Mouse (Mus musculus): ENCODE results near the gene Epn1. TPM values are rescaled to one million over a fixed set of nuclear protein-coding genes. Genes with fewer than 3 reads are reported as not detected.

Gene Epn1
- total and polyA plus RNA-seq, 3 experiments, result 75.5 to 147 TPM; not detected in 1

DNA sequence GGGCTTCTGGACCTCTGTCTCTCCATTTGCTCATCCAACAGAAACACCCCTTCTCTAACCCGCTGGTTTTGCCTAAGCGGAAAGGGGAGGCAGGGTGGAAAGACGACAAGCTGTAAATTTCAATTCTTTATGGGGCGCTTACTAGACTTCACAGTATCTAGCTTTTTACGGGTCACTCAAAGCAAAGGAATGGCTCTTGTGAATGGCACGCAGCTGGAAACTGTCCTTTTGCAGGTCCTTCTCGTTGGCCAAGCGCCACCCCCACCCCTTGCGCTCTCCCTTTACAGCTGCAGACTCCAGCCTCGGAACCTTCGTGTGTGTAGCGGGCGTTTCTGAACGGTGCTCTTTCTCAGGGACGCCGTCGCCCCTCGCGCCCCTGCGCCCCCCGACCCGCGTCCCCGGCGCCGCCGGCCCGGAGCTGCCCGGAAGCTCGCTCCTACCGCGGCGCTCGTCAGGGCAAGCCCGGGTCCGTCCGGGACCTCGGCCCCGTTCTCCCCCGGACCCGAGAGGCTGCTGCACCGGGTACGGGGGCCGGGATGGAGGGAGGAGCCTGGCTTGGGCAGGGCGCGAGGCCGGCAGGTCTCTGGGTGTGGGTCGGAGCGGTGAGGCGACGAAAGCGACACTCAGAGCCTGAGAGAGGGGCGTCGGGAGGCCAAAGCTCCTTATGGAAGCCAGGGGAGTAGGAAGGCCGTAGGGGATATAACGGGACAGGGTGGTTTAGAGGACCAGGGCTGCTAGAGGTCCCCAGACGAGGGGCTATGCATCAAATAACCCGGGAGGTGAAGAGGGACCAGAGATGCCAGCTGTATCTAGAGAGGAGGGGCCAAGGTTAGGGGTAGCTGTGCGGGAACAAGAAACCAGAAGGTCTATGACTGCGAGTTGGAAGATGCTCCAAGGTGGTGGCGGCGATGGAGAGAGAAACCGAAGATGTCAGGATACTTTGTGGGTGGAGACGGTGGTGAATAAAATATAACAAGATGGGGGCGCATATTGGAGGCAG is 28.5 kb upstream of the Epn1 start, which contains the start of gene Zfp580:
Gene Zfp580, plus strand, starts transcription at position 346 of the 1,000 bp plus-strand sequence.
- Histone ChIP-seq H3K4me1 (ENCODE audit: control insufficient read depth in 1 of 2, insufficient read depth in 2 of 2, low read length in 2 of 2) (no peaks in the 10 kb centered on the region), H3K36me3 (ENCODE audit: control insufficient read depth in 1 of 2, insufficient read depth in 2 of 2, low read length in 2 of 2) (no peaks in the 10 kb centered on the region)
- DNase-seq (ENCODE audit: low read depth, low spot score), result peak; percentile 76

DNA sequence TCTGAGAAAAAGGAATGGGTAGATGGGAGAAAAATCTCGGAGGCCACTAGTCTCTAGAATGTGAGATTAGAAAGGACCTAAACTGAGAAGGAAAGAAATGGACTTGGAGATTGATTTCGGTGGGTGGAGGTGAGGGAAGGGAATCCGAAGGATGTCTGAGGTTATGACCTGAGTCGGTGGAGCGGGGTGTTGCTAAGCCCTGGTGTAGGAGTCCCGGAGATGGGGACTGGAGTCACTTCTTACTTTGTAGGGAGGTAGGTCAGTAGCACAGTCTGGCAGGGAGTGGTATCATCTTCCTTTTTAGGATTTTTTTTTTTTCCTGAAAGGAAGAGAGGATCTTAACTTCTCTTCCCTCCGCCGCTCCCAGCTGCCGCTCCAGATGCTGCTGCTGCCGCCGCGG is 27.6 kb upstream of the Epn1 start:
- H3K27ac ChIP-seq (ENCODE audit: control insufficient read depth, low read depth, low read length), result no peak overlapping the region
- H3K4me3 ChIP-seq (ENCODE audit: control insufficient read depth in 1 of 2, insufficient read depth in 1 of 2, low read depth in 2 of 2, low read length in 2 of 2), result no peak overlapping the region
- no peaks in the 10 kb centered on the region for H3K79me2 ChIP-seq (ENCODE audit: control insufficient read depth, insufficient read depth, low read length, poor library complexity)
- no peaks in the 10 kb centered on the region for H3K36me3 ChIP-seq (ENCODE audit: control insufficient read depth in 1 of 2, insufficient read depth in 2 of 2, low read length in 2 of 2)
- DNase-seq (ENCODE audit: low read depth, low spot score), result no peak
- TF ChIP-seq CHD1 (IDR thresholded peaks at IDR 0.05; ENCODE audit: low read depth, low read length) (no peak), CHD2 (IDR thresholded peaks at IDR 0.05; ENCODE audit: low read length) (no peak), ZKSCAN1 (IDR thresholded peaks at IDR 0.05; ENCODE audit: low read depth, low read length) (no peak), ZC3H11A (IDR thresholded peaks at IDR 0.05; ENCODE audit: low read depth, low read length) (no peak), MAZ (IDR thresholded peaks at IDR 0.05; ENCODE audit: low read depth, low read length) (no peak)
- H3K4me1 ChIP-seq (ENCODE audit: control insufficient read depth in 1 of 2, insufficient read depth in 2 of 2, low read length in 2 of 2), result no peaks in the 10 kb centered on the region
- no peak overlapping the region; the same call in 1 of the 2 replicates for H3K9ac ChIP-seq (ENCODE audit: control insufficient read depth, low read depth, low read length, poor library complexity, severe bottlenecking)
- H3K27me3 ChIP-seq (ENCODE audit: control insufficient read depth in 1 of 2, insufficient read depth in 2 of 2, low read length in 2 of 2), result no peaks in the 10 kb centered on the region
- H3K9me3 ChIP-seq (replicated peaks; ENCODE audit: insufficient read depth, low read length), result no peaks in the 10 kb centered on the region

More for the DNA sequence above, 28.5 kb upstream of the Epn1 start, which contains the start of gene Zfp580:
- Histone ChIP-seq H3K27ac (ENCODE audit: control insufficient read depth, low read depth, low read length) (peak within 1 kb of the TSS; percentile 34), H3K9ac (ENCODE audit: control insufficient read depth, low read depth, low read length, poor library complexity, severe bottlenecking) (peak within 1 kb of the TSS; percentile 78), H3K4me3 (ENCODE audit: control insufficient read depth in 1 of 2, insufficient read depth in 1 of 2, low read depth in 2 of 2, low read length in 2 of 2) (peak within 1 kb of the TSS; percentile 75 to 79), H3K9me3 (replicated peaks; ENCODE audit: insufficient read depth, low read length) (no peaks in the 10 kb centered on the region), H3K79me2 (ENCODE audit: control insufficient read depth, insufficient read depth, low read length, poor library complexity) (no peaks in the 10 kb centered on the region), H3K27me3 (ENCODE audit: control insufficient read depth in 1 of 2, insufficient read depth in 2 of 2, low read length in 2 of 2) (no peaks in the 10 kb centered on the region)
- TF ChIP-seq POLR2A (IDR thresholded peaks at IDR 0.05; ENCODE audit: control insufficient read depth in 1 of 2, insufficient read depth in 1 of 2, low read depth in 1 of 2, low read length in 2 of 2, poor library complexity in 1 of 2), result peak; percentile 44 to 52; a peak in 2 of 4 replicates
- TF ChIP-seq MAZ (IDR thresholded peaks at IDR 0.05; ENCODE audit: low read depth, low read length), result peak; percentile 47
- TF ChIP-seq HCFC1 (IDR thresholded peaks at IDR 0.05; ENCODE audit: low read depth, low read length), result peak; percentile 74
- no peak for TF ChIP-seq USF2 (IDR thresholded peaks at IDR 0.05; ENCODE audit: borderline replicate concordance in 1 of 2, insufficient read depth in 1 of 2, low read depth in 1 of 2, low read length in 2 of 2)
- TF ChIP-seq TBP (IDR thresholded peaks at IDR 0.05; ENCODE audit: low read depth, low read length), result peak; percentile 55; the same call in 1 of the 2 replicates
- TF ChIP-seq MEF2A (IDR thresholded peaks at IDR 0.05; ENCODE audit: extremely low read depth, insufficient replicate concordance, low read depth, low read length, poor library complexity, severe bottlenecking), result no peak
- TF ChIP-seq NELFE (IDR thresholded peaks at IDR 0.05; ENCODE audit: low read depth, low read length), result peak; percentile 40
- TF ChIP-seq TCF12 (IDR thresholded peaks at IDR 0.05; ENCODE audit: low read depth, low read length), result peak; percentile 37; the same call in 1 of the 2 replicates
- TF ChIP-seq GATA1 (IDR thresholded peaks at IDR 0.05; ENCODE audit: low read depth, low read length), result no peak
- peak in 1 of 2 experiments; percentile 10; a peak in 1 of 4 replicates for TF ChIP-seq EP300 (IDR thresholded peaks at IDR 0.05; ENCODE audit: low read depth in 1 of 2, low read length in 2 of 2)
- 0 out of 2 replicates have a peak, but pooled peaks have one; percentile 50 for TF ChIP-seq CHD1 (IDR thresholded peaks at IDR 0.05; ENCODE audit: low read depth, low read length)
- TF ChIP-seq MXI1 (IDR thresholded peaks at IDR 0.05; ENCODE audit: low read depth, low read length), result peak; percentile 52; the same call in 1 of the 2 replicates
- TF ChIP-seq SIN3A (IDR thresholded peaks at IDR 0.05; ENCODE audit: low read length), result peak; percentile 46; the same call in 1 of the 2 replicates

All from MEL (cell line).